Mouse (Mus musculus): ENCODE data around the gene Gm47289.

Gene Gm47289

DNA sequence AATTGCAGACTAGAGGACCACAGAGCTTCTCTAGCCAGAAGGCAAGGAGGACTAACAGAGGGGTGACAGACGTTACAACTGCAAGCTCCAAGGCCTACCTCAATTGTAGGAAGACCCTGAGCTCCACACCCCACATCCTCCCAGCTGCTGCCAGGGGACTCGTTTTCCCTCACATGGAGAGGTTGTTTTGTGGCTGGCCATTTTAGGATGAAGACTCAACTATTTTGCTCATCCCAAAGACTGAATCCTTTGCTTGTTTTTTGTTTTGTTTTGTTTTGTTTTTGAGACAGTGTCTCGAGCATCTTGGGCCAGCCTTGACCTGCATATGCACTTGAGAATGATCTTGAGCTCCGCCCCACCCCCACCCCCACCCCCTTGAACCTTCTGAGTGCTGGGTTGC, at the start of gene Gm47289:
Gene Gm47289, plus strand, starts transcription at position 301 of the 400 bp plus-strand sequence.
- DNase-seq, result no peak

DNA sequence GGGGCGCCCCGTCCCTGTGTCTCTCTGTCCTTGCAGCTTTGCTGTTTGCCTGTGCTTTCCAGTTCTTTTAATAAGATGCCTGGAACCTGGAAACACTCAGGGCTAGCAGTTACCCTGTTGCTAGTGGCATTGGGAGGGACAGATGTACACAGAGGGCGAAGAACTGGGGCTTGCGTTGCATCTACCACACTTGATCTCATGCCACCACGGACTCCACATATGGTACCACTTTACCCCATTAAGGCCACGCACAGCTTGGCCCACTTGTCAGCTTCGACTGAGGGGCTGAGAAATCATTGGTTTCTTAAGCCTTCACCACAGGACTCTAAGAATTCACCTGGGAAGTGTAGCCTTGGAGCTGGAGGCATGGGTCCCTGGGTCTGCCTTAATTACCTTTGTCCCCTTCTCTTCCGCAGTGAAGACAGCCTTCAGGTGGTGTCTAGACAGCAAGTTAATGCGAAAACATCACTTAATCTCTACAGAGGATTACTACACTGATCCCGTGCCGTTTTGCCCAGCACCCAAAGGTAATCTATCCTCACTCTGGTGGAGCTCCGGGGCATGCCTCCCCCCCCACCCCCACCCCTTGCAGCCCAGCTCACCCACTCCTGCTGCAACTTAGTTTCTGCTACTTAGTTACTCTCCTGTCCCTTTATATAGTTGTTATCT, 49.1 kb upstream of the Gm47289 start:
- no peak for DNase-seq

DNA sequence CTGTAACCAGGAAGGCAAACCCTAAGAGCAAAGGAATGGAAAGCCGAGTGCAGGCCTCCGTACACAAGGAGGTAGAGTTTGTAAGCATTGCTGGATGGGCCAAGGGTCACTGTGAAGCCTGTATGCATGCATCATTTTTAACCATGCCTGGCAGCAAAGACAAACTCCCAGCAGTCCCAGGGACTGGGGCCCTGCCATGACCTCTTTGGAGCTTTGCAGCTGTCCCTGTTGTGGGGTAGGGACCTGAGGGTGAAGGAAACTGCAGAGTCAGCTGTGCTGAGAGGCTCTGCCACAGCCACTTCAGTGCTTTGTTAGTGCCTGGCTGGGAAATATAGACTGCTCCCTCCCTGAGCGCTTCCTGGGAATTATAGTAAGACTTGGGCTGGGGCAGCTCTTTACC, 48.3 kb upstream of the Gm47289 start:
- DNase-seq, result no peak

DNA sequence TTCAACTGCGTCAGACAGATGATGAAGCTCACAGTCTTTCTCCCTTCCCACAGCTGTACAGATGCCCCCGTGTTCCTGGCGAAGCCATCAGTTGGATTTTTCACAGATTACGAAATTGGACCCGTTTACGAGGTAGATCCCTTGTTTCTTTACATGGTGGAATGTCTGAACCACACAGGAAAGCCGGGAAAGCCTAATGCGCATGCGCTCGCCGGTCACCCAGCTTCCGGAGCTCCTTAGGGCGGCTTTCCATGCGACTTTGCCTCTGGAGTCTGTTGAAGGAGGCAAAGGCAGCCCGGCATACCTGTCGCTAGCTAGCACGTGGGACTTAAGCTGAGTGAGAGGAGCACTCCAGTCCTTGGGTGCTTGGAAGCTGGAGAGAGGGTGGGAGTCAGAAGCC, 44.0 kb upstream of the Gm47289 start:
- DNase-seq, result no peak

DNA sequence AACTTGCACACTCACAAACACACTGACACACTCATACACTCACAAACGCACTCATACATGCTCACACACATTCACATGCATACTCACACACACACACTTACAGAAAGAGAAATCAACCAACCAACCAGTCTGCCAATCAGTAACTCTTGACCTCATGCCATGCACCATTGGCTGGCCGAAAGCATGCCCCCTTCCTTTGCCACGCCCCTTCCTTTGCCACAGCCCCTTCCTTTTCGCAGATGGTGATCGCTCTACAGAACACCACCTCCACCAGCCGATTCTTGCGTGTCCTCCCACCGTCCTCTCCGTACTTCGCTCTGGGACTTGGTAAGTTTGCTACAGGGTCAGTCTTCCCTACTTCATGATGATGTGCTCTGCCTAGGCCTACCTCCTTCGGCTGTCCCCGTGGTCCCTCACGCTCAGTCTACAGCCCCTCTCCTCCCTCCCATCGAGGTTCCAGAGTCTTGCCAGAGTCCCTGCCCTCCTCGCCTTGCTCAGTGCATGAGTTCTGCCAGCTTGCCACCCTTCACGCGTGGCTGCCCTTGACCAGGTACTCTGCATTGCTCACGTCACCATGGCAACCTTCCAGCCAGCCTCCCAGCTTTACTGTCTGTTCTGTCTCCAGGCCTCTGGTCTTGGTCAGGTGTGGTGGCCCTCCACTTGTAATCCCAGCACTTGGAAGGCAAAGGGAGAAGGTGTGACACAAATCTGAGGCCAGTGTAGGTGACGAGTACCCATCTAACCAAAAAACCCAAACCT, 39.4 kb upstream of the Gm47289 start:
- peak; percentile 92 for DNase-seq

DNA sequence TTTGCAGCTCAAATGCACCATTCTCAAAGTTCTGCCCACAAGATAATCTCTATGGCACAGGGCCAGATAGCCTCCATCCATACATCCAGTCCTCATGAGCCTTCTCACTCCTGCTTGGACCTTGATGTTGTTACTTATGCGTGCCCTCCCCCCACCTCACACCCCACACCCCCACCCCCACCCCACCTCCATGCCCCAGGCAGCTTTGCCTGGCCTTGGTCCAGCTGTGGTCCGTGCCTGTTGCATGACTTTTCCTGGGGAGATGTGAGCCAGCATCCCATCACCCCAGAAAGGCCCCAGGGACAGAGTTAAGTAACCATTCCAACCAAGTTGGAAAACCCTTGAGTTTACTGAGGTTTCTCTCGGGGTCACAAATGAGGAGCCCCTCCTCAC, 38.8 kb upstream of the Gm47289 start:
- peak; percentile 22 for DNase-seq

DNA sequence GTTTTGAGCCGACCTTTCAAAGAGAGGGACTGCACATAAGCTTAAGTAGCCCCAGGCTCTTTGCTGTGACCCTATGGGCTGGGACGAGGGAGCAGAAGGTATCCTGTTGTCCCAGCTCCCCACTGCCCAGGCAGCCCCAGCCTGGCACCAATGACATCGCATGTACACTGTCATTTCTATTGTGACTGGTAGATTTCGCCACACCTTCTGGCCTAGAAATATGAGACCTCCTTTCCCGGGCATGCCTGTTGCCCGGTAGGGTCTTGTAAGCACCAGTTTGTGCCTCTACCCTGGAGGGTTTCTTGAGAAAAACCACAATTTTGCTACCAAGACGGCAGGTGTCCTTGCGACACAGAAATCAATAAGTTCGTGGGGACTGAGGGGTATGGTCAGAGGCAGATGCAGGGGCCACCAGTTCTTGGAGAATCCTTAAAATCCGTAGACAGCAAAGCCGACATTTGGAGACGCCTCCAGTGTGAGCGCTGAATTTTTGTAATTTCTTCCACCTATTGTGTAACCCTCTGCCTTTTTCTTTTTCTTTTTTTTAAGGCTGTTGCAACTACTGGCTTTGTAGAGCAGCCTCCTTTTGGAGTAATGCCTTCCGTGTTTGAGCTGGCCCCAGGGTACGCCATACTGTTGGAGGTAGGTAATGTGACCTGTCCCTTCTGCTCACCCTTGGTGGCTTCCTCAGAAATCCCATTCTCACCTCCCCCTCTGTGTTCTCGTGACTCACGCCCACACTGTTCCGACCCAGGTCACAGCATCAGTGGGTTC, 36.2 kb upstream of the Gm47289 start:
- no peak for DNase-seq

DNA sequence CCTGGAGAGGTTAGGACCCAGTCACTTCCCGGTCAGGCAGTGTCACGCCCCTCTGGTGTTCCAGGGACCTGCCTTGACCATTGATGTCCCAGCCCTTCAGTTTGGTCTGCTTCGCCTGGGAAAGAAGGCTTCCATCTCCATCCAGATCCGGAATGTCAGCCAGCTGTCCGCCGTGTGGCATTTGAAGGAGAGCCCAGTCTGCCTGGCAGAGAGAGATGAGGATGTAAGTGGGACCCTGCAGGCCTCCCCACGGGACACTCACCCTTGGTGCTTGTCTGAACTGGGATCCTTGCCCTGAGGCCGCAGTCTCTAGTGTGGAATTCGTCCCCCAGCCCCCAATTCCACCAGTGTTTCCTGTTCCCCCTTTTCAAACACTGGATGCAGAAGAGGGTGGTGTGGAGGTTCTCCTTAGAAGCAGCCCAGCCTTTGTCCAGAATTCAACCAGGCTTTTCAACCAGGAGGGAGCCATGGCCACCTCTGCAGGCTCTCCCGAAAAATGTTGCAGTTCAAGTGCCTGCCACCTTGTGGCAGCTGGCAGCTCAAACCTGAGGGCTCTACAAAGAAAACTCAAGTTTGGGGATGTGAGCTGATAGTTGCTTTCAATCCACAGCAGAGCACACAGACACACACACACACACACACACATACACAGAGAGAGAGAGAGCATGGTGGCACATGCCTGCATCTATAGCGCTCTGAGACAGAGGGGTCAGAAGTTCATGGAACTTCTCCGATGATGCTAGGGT, 30.4 kb upstream of the Gm47289 start:
- no peak for DNase-seq

DNA sequence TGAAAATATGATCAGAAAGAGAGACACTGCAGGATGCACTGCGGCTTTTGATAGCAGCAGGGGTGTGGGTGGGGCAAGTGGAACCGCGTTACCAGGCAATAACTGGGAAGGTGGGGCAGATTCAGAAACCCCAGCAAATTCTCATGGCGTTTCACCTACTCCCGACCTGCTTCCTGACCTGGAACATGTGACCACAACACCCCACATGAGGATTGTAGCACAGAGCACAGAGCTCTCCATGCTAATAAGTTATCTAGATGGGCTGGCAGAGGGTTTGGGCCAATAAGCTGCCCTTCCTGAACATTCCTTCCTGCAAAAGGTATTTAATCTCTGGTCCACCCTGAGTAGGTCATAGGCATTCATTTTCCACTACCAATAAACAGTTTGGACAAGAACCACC, 28.3 kb upstream of the Gm47289 start:
- no peak for DNase-seq

DNA sequence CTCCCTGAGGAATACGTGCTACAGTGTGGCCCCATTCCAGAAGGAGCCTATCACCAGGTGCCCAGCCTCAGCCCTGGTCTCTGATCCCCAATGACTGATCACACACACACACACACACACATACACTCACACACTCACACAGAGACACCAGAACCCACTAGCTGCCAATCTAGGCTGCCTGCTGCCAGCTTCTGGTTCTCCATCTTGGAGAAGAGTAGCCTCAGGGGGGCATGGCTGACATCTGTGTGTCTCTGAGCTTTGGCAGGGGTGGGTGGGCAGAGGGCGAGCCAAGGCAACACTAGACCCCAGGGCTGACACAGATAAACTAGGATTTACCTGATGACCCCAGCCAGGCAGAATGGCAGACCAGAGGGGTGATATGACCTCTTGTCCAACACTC, 20.1 kb upstream of the Gm47289 start:
- no peak for DNase-seq

DNA sequence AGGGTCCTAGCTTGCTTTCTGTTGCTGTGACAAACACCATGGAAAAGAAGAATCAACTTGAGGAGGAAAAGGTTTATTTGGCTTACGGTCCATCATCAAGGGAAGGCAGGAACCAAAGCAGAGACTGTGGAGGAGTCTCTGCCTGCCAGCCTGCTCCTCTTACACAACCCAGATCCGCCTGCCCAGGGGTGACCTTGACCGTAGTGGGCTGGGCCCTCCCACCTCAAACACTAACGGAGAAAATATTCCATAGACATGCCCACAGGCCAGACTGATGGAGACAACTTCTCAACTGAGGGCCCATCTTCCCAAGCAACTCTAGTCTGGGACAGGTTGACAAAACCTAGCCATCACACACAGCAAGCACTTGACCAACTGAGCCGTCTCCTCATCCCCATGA, 16.9 kb upstream of the Gm47289 start:
- no peak for DNase-seq

DNA sequence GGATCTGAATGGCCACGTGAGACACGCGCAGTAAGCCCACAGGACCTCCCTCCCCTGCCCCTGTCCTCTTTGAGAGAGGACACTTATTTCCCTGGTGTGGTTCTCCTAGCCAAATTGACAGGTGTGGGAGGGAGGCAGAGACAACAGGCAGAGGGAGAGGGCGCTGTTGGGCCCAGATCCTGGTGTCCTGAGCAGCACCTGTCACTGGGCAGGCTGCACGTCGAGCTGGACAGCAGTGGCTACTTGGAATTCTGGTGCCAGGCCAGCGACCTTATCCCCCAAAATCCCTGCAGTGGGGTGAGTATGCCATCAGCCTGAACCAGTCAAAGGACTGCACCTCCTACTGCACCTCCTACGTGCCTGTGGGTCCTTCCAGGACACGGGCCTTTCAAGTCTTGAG, 15.6 kb upstream of the Gm47289 start:
- DNase-seq, result no peak

DNA sequence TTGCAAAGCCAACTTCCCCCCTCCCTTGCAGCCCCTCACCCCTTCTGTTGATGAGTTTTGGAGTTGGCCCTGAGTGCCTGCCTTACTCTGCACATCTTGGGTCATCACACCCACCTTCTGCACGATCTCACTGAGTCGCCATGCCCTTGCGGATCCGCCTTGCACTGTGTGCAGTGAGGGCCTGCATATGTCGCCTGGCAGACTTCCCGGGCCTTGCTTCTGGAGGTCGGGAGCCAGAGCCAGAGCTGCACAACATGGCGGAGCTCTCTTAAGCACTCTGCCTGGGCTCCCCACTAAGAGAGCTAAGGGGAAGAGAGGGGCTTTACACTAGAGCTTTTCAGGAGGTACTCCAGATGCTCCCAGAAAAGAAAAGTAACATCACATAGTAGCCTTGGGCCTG, 14.3 kb upstream of the Gm47289 start:
- DNase-seq, result no peak

DNA sequence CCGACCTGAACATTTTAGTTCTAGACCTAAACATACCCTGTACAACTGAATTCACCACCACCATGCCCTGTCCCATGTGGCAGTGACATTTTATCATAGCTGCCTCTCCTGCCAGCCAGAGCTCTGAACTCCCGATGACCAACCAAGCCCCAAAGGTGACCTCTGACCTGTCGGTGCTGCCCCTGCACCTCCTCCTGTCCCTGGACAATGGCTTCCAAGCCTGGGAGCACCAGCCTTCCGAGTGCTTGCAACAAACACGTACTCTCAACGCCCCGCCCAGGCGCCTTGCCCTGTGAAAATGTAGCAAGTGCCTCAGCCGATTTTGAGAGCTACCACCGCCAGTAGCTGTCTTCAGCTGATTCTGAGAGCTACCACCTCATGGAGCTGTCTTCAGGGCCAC, 13.8 kb upstream of the Gm47289 start:
- no peak for DNase-seq

DNA sequence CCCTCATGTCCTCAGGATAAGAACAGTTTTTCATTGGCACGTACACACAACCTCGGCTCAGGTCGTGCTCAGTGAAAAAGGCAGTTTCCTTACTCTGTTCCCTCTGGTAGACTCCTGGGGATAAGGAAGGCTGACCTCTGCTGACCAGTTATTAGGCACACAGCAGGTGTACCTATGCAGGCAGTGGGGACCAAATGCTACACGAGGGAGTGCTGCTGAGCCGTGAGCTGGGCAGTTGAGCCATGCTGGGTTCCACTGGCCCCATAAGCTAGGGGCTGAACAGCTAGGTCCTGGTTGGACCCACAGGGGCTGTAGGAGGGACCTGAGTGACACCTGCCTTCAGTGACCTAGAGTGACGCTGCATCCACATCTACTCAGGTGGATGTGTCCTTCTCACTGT, 13.3 kb upstream of the Gm47289 start:
- no peak for DNase-seq

DNA sequence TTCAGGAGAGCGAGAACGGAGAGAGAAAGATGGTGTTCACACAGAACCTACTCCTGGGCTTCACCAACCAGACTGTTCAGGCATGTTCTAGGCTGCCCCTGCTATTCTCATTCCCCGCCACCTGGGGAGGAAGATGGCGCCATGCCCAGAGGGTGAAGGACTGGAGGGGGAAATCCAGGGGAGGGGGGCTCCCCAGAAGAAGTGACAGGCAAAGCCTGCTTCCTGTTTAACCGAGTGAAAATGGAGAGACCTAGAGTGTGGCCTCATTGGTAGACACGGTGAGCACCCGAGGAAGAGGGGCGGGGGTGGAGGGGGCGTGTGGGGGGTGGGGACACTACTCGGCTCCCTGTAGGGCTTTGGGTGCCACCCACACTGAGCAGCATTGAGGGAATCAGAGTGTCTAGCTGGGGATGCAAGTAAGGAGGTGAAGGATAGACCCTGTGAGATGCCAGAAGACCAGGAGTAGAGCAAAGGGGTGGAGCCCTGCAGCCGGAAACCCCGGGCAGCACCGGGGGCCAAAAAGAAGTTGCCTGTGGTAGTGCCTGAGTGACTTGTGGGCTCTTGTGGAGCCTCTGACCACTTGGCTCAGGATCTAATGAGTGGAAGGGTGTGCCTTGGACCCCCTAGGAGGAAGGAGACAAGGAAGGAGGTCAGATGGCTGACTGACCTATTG, 12.7 kb upstream of the Gm47289 start:
- DNase-seq, result no peak

DNA sequence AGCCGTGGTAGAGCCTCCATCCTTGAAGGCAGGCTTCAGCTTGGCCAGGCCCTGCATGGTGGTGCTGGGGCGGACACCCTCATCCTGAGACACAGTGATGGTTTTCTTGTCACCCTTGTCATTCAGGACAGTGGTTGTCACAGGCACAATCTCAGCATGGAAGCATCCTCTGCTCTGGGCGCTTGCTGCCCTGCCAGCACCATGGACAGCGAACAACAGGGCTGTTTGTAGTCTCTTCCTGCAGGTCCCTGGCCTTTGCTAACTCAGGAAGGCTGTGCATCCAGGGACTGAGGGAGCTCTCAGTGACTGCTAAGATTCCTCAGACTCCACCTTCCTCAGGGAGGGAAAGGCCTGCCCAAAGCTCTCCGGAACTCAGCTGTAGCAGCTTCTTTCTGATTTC, 9.4 kb upstream of the Gm47289 start:
- DNase-seq, result peak; percentile 49

DNA sequence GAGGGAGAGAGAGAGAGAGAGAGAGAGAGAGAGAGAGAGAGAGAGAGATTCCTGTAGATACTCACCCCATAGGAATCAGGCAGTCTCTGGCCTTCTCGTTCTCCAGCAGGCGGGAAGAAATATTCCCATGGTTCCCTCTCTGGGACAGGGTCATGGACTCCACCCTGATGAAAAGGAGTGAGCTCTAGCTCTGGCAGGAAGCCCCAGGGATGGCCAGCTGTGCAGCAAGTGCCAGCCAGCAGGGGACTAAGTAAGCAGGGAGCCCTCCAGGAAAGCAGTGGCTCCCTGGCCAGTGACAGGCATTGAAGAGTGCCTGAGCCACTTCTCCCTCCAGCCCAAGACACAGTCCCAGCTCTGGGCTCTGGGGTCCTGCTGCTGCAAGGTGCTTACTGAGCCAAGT, 7.2 kb upstream of the Gm47289 start:
- DNase-seq, result no peak

DNA sequence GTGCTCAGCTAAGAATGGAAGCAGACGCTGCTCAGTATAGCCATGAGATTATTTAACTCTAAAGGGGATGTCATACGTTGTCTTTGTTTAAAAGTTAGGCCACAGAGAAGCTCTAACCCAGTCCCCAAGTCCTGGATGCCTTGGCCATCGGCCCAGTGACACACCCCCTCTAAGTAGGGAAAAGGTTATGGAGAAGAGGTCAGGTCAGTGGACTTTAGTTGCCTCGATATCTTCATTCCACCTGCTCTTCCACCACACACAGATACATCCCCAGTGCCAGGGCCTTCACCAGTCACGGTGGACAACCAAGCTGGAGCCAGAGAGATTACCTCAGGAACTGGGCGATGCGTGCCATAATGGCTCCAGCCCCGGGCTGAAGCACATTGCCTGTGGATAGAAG, 3.5 kb upstream of the Gm47289 start:
- peak; percentile 81 for DNase-seq

DNA sequence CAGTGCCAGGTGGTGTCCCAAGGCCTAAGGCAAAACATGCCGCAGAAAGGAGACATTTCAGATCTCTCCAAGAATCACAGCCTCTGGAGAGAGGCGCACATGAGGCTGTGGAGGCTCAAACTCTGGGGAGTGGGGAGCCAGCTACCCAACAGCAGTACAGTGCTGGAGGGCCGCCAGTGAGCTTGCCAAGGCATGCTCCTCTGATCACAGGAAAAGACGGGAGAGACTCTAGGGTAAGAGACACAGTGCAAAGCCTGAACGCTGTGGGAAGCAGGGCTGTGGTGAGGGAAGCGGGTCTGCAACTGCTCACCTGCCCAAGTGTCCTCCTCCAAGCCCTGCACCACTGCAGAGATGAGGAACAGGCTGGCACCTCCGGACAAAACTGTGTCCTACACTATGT, 3.1 kb upstream of the Gm47289 start:
- peak; percentile 49 for DNase-seq

DNA sequence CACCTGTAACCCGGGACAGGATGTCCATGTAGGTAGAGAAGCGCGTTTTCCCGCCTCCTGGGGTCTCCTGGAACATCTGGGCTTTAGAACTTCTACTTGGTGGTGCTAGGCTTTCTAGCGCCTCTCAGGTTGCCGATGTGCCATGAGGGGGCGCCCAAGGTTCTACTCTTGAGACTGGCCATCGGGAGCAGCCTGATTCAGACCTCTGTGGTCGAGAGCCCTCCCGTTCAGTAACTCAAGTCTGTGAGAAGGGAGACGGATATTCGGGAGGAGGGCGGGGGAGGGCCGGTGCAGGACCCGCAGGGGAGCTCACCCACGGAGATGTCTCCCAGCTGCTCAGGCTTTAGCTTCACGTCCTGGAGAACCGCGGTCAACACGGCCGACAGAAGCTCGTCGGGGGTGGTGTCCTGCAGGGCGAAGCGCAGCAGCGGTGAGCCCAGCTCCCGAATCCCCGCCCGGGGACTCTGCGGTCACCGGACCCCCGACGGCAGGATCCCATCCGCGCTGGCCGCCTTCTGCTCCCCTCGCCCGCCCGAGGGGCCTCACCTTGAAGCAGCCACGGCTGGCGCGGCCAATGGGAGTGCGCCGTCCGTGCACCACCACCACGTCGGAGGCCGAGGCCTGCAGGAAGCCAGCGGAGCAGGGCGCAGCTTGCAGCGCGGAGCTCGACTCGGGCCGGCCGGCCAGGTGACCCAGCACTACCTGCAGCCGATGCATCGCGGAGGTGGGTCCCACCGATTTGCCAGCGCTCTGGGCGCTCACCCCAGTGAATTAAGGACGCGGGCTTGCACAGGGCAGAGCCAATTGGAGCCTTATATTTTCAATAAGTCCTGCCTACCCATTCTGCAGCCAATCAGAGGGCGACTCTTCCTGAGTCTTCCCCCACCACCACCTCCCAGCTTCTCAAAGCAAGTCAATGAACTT, 2.4 kb upstream of the Gm47289 start, which contains the start of gene Acaa1b:
Gene Acaa1b, minus strand, starts transcription at position 816 of the 924 bp plus-strand sequence.
- DNase-seq, result peak; percentile 92

Data from kidney, adult 18-20 months (tissue).